Mouse (Mus musculus): ENCODE data around the gene Tmed10. TPM values are rescaled to one million over a fixed set of nuclear protein-coding genes. Genes with fewer than 3 reads are reported as not detected.

Tmed10 gene
- polyA plus RNA-seq, 1 experiment from 2014 or later: 328 TPM

- H3K4me1 ChIP-seq (replicated peaks; ENCODE audit: control insufficient read depth, insufficient read depth, low read length): 0 out of 2 replicates have a peak, but pooled peaks cover 8% of the 10 kb centered on the region
- no peaks in the 10 kb centered on the region for H3K9me3 ChIP-seq (ENCODE audit: control insufficient read depth)
- H3K27me3 ChIP-seq (replicated peaks; ENCODE audit: control insufficient read depth, insufficient read depth, low read length): no peaks in the 10 kb centered on the region
- WGBS: 59% methylated on average over 4 of the region's 4 CpGs
- H3K9ac ChIP-seq (ENCODE audit: low read depth, low read length): no peak overlapping the region
- no peak overlapping the region for H3K4me3 ChIP-seq (ENCODE audit: low read depth, low read length)
- peak; percentile 39; the same call in 1 of the 2 replicates for TF ChIP-seq CTCF (IDR thresholded peaks at IDR 0.05; ENCODE audit: low read depth)
- H3K4me2 ChIP-seq (replicated peaks; ENCODE audit: low read depth): no peak overlapping the region
- H3K27ac ChIP-seq (ENCODE audit: low read depth, low read length): no peak overlapping the region
- 0 out of 2 replicates have a peak, but pooled peaks cover 5% of the 10 kb centered on the region for H3K36me3 ChIP-seq (ENCODE audit: control insufficient read depth, insufficient read depth)
- peak; percentile 48 for ATAC-seq
Measured at GRCm38 (mm10) chr12:85342310-85342709, 32.3 kb downstream of the Tmed10 start.

GRCm38 (mm10) chr12:85341131-85341530, 33.5 kb downstream of the Tmed10 start:
- whole genome bisulfite sequencing: 25% methylated on average over 1 of the region's 1 CpGs

GRCm38 (mm10) chr12:85339947-85340346, 34.7 kb downstream of the Tmed10 start:
- Histone ChIP-seq H3K4me2 (replicated peaks; ENCODE audit: low read depth) (peak overlapping the region; percentile 78), H3K27me3 (replicated peaks; ENCODE audit: control insufficient read depth, insufficient read depth, low read length) (no peaks in the 10 kb centered on the region), H3K9me3 (ENCODE audit: control insufficient read depth) (no peaks in the 10 kb centered on the region), H3K4me1 (replicated peaks; ENCODE audit: control insufficient read depth, insufficient read depth, low read length) (0 out of 2 replicates have a peak, but pooled peaks cover 8% of the 10 kb centered on the region), H3K9ac (ENCODE audit: low read depth, low read length) (0 out of 2 replicates have a peak overlapping the region, but pooled peaks have one; percentile 94), H3K27ac (ENCODE audit: low read depth, low read length) (peak overlapping the region; percentile 89; the same call in 1 of the 2 replicates), H3K4me3 (ENCODE audit: low read depth, low read length) (peak overlapping the region; percentile 90; the same call in 1 of the 2 replicates), H3K36me3 (ENCODE audit: control insufficient read depth, insufficient read depth) (peaks cover 19% of the 10 kb centered on the region)
- 0 out of 2 replicates have a peak, but pooled peaks have one; percentile 23 for TF ChIP-seq CTCF (IDR thresholded peaks at IDR 0.05; ENCODE audit: low read depth)
- no peak for ATAC-seq
- 32% methylated on average over 4 of the region's 4 CpGs for WGBS

More at GRCm38 (mm10) chr12:85341131-85341530, 33.5 kb downstream of the Tmed10 start:
- peak; percentile 82 for TF ChIP-seq CTCF (IDR thresholded peaks at IDR 0.05; ENCODE audit: low read depth)
- H3K9ac ChIP-seq (ENCODE audit: low read depth, low read length): no peak overlapping the region
- H3K4me1 ChIP-seq (replicated peaks; ENCODE audit: control insufficient read depth, insufficient read depth, low read length): 0 out of 2 replicates have a peak, but pooled peaks cover 8% of the 10 kb centered on the region
- H3K9me3 ChIP-seq (ENCODE audit: control insufficient read depth): no peaks in the 10 kb centered on the region
- no peaks in the 10 kb centered on the region for H3K27me3 ChIP-seq (replicated peaks; ENCODE audit: control insufficient read depth, insufficient read depth, low read length)
- no peak overlapping the region for H3K4me2 ChIP-seq (replicated peaks; ENCODE audit: low read depth)
- H3K4me3 ChIP-seq (ENCODE audit: low read depth, low read length): no peak overlapping the region
- ATAC-seq: no peak
- H3K27ac ChIP-seq (ENCODE audit: low read depth, low read length): no peak overlapping the region
- peaks cover 11% of the 10 kb centered on the region; the same call in 1 of the 2 replicates for H3K36me3 ChIP-seq (ENCODE audit: control insufficient read depth, insufficient read depth)

GRCm38 (mm10) chr12:85339243-85339729, 35.4 kb downstream of the Tmed10 start, which contains the start of gene Nek9:
TSS of gene Nek9 (minus strand) at chr12:85339362.
- Histone ChIP-seq H3K27ac (ENCODE audit: low read depth, low read length) (peak within 1 kb of the TSS; percentile 89), H3K9me3 (ENCODE audit: control insufficient read depth) (no peaks in the 10 kb centered on the region), H3K36me3 (ENCODE audit: control insufficient read depth, insufficient read depth) (peaks cover 23% of the 10 kb centered on the region), H3K4me2 (replicated peaks; ENCODE audit: low read depth) (peak within 1 kb of the TSS; percentile 78), H3K4me1 (replicated peaks; ENCODE audit: control insufficient read depth, insufficient read depth, low read length) (0 out of 2 replicates have a peak, but pooled peaks cover 8% of the 10 kb centered on the region), H3K4me3 (ENCODE audit: low read depth, low read length) (peak within 1 kb of the TSS; percentile 90), H3K27me3 (replicated peaks; ENCODE audit: control insufficient read depth, insufficient read depth, low read length) (no peaks in the 10 kb centered on the region), H3K9ac (ENCODE audit: low read depth, low read length) (peak within 1 kb of the TSS; percentile 94)
- under 1% methylated on average over 36 of the region's 36 CpGs for WGBS
- peak; percentile 80 for ATAC-seq
- TF ChIP-seq CTCF (IDR thresholded peaks at IDR 0.05; ENCODE audit: low read depth): 0 out of 2 replicates have a peak, but pooled peaks have one; percentile 9

- H3K9me3 ChIP-seq (ENCODE audit: control insufficient read depth): no peaks in the 10 kb centered on the region
- peak; percentile 52 for ATAC-seq
- H3K4me1 ChIP-seq (replicated peaks; ENCODE audit: control insufficient read depth, insufficient read depth, low read length): 0 out of 2 replicates have a peak, but pooled peaks cover 8% of the 10 kb centered on the region
- H3K36me3 ChIP-seq (ENCODE audit: control insufficient read depth, insufficient read depth): peaks cover 27% of the 10 kb centered on the region
- peak overlapping the region; percentile 78 for H3K4me2 ChIP-seq (replicated peaks; ENCODE audit: low read depth)
- peak overlapping the region; percentile 94 for H3K9ac ChIP-seq (ENCODE audit: low read depth, low read length)
- TF ChIP-seq CTCF (IDR thresholded peaks at IDR 0.05; ENCODE audit: low read depth): no peak
- H3K27me3 ChIP-seq (replicated peaks; ENCODE audit: control insufficient read depth, insufficient read depth, low read length): no peaks in the 10 kb centered on the region
- peak overlapping the region; percentile 90 for H3K4me3 ChIP-seq (ENCODE audit: low read depth, low read length)
- H3K27ac ChIP-seq (ENCODE audit: low read depth, low read length): peak overlapping the region; percentile 89
- WGBS: under 1% methylated on average over 33 of the region's 42 CpGs
Measured at GRCm38 (mm10) chr12:85338815-85339214, 35.8 kb downstream of the Tmed10 start.

GRCm38 (mm10) chr12:85337567-85338311, 36.9 kb downstream of the Tmed10 start:
- Histone ChIP-seq H3K9ac (ENCODE audit: low read depth, low read length) (no peak overlapping the region; the same call in 1 of the 2 replicates), H3K4me3 (ENCODE audit: low read depth, low read length) (0 out of 2 replicates have a peak overlapping the region, but pooled peaks have one; percentile 90), H3K9me3 (ENCODE audit: control insufficient read depth) (no peaks in the 10 kb centered on the region), H3K4me2 (replicated peaks; ENCODE audit: low read depth) (peak overlapping the region; percentile 78), H3K36me3 (ENCODE audit: control insufficient read depth, insufficient read depth) (peaks cover 32% of the 10 kb centered on the region), H3K27me3 (replicated peaks; ENCODE audit: control insufficient read depth, insufficient read depth, low read length) (no peaks in the 10 kb centered on the region), H3K27ac (ENCODE audit: low read depth, low read length) (no peak overlapping the region; the same call in 1 of the 2 replicates), H3K4me1 (replicated peaks; ENCODE audit: control insufficient read depth, insufficient read depth, low read length) (0 out of 2 replicates have a peak, but pooled peaks cover 8% of the 10 kb centered on the region)
- no peak for TF ChIP-seq CTCF (IDR thresholded peaks at IDR 0.05; ENCODE audit: low read depth)
- no peak for ATAC-seq
- WGBS: 62% methylated on average over 6 of the region's 6 CpGs

Data from intestine, postnatal 0 days (tissue).